Mouse (Mus musculus): ENCODE measurements at regions not wholly inside any gene's neighbourhood (a gene's known extent, or its start where the extent isn't known, plus 50 kb on each side); places are given as distances from the start of the nearest gene placed in this dataset.
"Not testable (repeated sequence)": the region's sequence is repeated elsewhere in the genome, so short reads cannot be mapped to it uniquely, and the experiment has no call there.

DNA sequence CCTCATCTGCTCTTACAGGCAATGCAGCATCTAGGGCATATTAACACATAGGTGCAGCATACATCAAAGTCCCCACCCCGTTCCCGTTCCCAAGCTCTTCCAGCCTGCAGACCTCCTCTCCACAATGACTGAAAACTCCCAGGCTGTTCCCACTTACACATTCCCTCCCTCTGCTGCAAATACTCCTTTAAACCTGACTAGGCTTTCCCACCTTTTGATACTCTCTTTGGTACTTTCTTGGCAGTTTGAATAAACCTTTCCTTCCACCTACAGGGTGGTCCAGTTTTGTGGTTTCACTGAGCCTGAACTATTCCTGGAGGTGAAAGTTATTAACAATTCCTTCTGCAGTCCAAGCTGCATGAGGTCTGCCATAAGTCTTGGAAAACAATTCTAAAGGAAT lies 263.7 kb downstream of the 1810013L24Rik start:
- intact Hi-C loops (cut with DNase I), result no loop called here
- no peak for DNase-seq (ENCODE audit: low spot score in 2 of 2)

GRCm38 (mm10) chr16:9094201-9094600 lies 264.3 kb downstream of the 1810013L24Rik start:
- no peak for DNase-seq (ENCODE audit: low spot score in 2 of 2)
- intact Hi-C loops (cut with DNase I), result no loop called here

GRCm38 (mm10) chr16:9106211-9106610 lies 276.3 kb downstream of the 1810013L24Rik start:
- no peak for DNase-seq (ENCODE audit: low spot score in 2 of 2)
- intact Hi-C loops (cut with DNase I), result no loop called here

DNA sequence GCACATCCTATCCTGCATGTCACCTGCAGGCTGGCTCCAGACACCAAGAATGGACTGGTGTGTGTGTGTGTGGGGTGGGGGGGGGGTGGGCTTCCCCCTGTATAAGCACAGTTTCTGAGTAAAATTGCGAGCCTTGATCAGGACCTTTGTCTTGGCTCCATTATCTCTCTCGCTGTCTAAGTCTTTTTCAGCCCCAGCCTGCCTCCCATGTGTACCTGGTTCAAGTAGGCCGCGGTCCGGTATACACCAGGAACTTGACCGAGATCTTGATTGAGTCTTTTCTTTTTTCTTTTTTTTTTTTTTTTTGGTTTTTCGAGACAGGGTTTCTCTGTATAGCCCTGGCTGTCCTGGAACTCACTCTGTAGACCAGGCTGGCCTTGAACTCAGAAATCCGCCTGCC lies 276.8 kb downstream of the 1810013L24Rik start:
- not testable (repeated sequence) for DNase-seq (ENCODE audit: low spot score in 2 of 2)

DNA sequence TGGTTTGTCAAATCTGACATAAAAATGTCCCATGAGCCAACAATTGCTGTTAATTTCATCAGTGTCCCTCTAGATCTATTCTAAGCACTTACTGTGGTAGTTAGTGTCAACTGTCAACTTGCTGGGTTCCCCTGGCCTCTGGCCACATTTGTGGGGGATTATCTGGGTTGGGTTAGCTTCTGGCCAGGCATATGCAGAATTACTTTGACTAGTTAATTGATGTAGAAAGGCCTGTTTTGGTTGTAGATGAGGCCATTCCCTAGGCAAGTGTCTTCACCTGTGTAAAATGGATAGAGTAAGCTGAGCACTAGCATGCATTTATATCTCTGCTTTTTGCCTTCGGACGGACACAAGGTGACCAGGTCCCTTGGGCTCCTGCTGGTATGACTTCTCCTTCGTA lies 283.9 kb downstream of the 1810013L24Rik start:
- DNase-seq (ENCODE audit: low spot score in 2 of 2), result no peak
- intact Hi-C loops (cut with DNase I), result no loop called here

More for the DNA sequence above, 276.8 kb downstream of the 1810013L24Rik start:
- intact Hi-C loops (cut with DNase I), result not testable (repeated sequence)

DNA sequence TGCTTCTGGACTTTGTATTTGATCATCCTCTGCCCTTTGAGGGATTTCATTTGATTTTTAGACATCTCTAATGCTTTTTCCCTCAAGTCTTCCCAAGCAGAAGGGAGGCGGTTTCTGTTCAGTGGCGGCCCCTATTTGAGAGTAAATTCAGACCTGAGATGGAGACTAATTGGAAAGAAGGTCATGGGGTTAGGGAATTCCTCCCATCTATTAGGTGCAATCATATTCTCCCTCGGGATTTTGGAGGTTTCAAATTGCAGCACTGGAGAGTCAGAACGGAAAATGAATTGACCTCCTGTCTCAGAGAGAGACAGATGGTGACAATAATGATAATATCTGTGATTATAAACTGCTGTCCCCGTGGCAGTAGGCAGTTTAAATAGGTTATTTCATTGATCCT lies 285.6 kb downstream of the 1810013L24Rik start:
- intact Hi-C loops (cut with DNase I), result no loop called here
- DNase-seq (ENCODE audit: low spot score in 2 of 2), result no peak

DNA sequence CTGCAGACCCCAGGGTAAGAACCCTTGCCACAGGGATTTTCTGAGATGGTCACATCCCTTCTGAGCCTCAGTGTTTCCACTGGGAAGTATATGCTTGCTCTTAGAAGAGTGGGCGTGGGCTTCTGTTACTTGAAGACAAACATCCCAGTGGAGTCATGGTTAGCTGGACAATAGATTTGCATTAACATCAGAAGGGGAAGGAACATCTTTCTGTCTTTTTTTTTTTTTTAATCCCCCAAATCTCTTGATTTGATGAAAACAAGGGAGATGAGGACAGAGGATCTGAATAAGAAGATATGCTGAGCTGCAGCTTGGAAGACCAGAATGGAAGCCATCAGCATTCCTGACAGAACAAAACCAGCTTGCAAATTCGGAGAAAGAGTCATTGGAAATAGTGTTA lies 291.7 kb downstream of the 1810013L24Rik start:
- intact Hi-C loops (cut with DNase I), result no loop called here
- no peak for DNase-seq (ENCODE audit: low spot score in 2 of 2)

DNA sequence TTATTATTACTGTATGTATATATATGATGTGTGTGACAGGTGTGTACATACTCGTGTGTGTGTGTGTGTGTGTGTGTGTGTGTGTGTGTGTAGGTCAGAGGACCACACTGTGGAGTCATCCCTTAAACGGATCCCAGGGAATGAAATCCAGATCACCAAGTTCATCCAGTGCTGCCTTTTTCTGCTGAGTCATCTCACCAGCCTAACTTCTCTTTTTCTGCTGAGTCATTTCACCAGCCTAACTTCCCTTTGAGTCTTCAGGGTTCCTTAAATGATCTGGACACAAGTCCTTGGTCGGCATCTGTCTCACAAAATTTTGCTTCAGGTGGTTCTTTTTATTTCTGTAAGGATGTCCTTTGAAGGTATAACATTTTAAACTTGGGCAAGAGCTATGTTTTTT lies 302.2 kb downstream of the 1810013L24Rik start:
- intact Hi-C loops (cut with DNase I), result no loop called here
- DNase-seq (ENCODE audit: low spot score in 2 of 2), result no peak

GRCm38 (mm10) chr16:9132778-9133177 lies 302.9 kb downstream of the 1810013L24Rik start:
- DNase-seq (ENCODE audit: low spot score in 2 of 2), result no peak
- intact Hi-C loops (cut with DNase I), result no loop called here

DNA sequence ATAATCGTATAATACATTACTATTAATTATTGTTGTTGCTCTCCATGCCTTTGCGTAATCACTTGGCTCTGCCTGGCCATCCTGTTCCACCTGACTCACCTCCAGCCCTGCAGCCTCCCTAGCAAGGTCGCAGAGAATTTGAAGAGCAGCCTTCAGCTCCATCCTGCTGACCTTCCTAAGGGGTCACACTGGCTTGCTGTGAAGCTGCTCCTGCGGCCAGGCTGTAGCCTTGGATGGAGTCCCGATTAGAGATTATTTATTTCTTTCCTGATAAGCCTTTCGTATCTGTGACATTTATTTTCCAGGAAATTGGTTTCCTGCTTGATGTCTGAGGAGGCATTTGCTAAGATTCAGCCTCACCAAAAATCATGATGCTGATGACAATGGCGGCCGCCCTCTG lies 305.5 kb downstream of the 1810013L24Rik start:
- no peak for DNase-seq (ENCODE audit: low spot score in 2 of 2)
- intact Hi-C loops (cut with DNase I), result no loop called here

- no peak for DNase-seq (ENCODE audit: low spot score in 2 of 2)
- intact Hi-C loops (cut with DNase I), result no loop called here
Observed at GRCm38 (mm10) chr16:9138552-9139224, 308.8 kb downstream of the 1810013L24Rik start.

DNA sequence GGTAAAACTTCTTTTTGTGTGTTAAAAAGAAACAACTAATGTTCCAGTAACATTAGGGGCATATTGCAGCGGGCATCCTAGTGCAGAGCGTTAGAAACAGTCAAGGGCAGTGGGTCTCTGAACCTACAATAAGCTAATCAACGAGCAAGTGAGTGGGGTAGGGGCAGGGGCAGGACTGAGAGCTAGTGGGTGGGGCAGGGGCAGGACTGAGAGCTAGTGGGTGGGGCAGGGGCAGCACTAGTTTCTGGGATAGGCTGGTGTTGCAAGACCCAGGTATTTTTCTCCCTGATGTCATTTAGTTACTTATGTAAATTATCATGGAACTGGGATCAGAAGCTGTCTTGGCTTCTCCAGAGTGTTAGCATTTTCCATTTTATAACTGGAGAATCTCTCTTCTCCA lies 309.5 kb downstream of the 1810013L24Rik start:
- DNase-seq (ENCODE audit: low spot score in 2 of 2), result no peak
- intact Hi-C loops (cut with DNase I), result no loop called here

GRCm38 (mm10) chr16:9149209-9150135 lies 319.6 kb downstream of the 1810013L24Rik start:
- no peak for DNase-seq (ENCODE audit: low spot score in 2 of 2)
- intact Hi-C loops (cut with DNase I), result no loop called here

DNA sequence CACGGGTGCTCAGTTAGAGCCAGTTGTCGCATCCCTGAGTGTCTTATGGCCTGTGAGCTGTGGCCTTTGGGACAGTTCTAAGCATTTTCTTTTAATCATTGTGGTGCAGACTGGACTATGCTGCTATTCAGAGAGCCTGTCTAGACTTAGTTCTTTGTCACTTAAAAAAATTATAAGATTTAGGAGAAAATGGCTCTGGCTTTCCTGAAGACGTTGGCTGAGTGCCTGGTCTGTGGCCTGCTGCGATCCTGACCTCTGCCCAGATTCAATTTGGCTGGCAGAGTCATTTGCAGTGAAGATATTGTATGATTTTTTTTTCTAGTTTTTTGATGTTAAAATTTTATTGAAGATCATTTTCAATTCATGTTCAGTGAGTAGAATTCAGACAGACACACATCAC lies 322.0 kb downstream of the 1810013L24Rik start:
- intact Hi-C loops (cut with DNase I), result no loop called here
- DNase-seq (ENCODE audit: low spot score in 2 of 2), result no peak

- DNase-seq (ENCODE audit: low spot score in 2 of 2), result no peak
- intact Hi-C loops (cut with DNase I), result no loop called here
Observed at GRCm38 (mm10) chr16:9153501-9153900, 323.6 kb downstream of the 1810013L24Rik start.

DNA sequence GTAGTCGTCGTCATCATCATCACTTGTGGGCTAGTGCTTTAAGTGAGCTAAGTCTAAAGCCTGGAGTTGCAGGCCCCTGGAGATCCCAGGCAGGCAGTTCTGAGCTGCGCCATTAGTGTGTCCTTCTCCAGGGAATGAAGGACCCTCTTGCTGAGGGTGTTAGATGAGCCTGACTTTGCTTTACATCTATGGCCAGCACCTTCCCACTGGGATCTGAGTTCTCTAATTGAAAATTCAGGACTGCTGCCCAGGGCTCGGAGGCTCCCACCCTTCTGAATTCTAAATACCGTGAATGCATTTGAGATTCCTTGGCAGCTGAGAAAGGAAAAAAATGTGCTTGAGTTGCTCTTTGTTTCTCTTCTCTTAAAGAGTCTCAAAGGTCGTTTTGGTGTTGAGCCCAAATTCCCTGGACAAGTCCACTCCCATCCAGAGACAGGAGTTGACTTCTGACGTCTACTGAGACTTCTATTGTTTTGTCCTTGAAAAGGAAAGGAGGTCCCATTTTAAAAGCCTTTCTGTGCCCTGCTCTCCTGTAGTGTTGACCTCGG lies 335.9 kb downstream of the 1810013L24Rik start:
- intact Hi-C loops (cut with DNase I), result no loop called here
- no peak for DNase-seq (ENCODE audit: low spot score in 2 of 2)

DNA sequence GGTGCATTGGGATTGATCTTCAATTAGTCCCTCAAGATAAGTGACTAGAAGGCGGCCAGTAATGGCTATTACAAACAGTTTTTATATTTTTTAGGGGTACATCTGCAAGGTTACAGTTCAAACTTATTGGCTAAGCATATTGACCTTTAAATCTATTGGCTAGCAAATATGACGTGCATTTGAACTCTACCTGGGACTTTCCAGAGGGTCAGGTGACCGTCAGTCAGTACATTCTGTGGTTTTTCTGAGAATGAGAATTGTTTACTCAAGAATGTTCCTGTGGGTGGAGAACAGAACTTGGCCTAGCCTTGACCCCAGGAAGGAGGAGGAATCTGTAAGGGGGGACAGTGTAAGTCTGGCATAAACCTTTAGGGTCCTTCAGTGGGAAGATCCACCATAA lies 346.5 kb downstream of the 1810013L24Rik start:
- intact Hi-C loops (cut with DNase I), result no loop called here
- DNase-seq (ENCODE audit: low spot score in 2 of 2), result no peak

DNA sequence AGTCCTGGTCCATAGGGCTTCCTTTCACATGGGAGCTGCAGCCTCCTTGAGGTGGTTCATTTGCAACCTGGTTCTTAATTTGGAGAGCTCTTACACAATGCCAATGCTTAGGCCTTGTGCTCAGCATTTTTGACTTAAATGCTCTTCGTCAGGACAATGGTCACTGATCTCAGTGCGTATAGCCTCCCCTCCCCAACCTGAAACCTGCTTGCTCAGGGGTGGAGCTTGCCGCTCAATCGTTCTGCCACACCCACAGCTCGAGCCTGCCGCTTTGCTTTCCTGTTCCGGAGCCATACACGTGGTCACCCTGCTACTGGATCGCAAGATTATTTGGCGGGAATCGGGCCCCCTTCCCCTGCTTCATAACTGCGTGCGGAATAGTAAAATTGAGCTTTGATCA lies 365.9 kb downstream of the 1810013L24Rik start:
- intact Hi-C loops (cut with DNase I), result no loop called here
- no peak for DNase-seq (ENCODE audit: low spot score in 2 of 2)

- intact Hi-C loops (cut with DNase I), result no loop called here
- peak; percentile 9 to 33 for DNase-seq (ENCODE audit: low spot score in 2 of 2)
Observed at GRCm38 (mm10) chr16:9198903-9199532, 369.1 kb downstream of the 1810013L24Rik start.

GRCm38 (mm10) chr16:9208602-9209001 lies 378.7 kb downstream of the 1810013L24Rik start:
- intact Hi-C loops (cut with DNase I), result no loop called here
- peak in 1 of 2 experiments; percentile 4 for DNase-seq (ENCODE audit: low spot score in 2 of 2)

Measured in left cerebral cortex, postnatal 14 days (tissue).